Mouse (Mus musculus): ENCODE results near the gene Gmnn. TPM values are rescaled to one million over a fixed set of nuclear protein-coding genes. Genes with fewer than 3 reads are reported as not detected.

The Gmnn gene
- polyA plus RNA-seq (2017; shearing (Covaris generic)) = 10 to 100 TPM; 16.9 to 22.4 TPM

DNA sequence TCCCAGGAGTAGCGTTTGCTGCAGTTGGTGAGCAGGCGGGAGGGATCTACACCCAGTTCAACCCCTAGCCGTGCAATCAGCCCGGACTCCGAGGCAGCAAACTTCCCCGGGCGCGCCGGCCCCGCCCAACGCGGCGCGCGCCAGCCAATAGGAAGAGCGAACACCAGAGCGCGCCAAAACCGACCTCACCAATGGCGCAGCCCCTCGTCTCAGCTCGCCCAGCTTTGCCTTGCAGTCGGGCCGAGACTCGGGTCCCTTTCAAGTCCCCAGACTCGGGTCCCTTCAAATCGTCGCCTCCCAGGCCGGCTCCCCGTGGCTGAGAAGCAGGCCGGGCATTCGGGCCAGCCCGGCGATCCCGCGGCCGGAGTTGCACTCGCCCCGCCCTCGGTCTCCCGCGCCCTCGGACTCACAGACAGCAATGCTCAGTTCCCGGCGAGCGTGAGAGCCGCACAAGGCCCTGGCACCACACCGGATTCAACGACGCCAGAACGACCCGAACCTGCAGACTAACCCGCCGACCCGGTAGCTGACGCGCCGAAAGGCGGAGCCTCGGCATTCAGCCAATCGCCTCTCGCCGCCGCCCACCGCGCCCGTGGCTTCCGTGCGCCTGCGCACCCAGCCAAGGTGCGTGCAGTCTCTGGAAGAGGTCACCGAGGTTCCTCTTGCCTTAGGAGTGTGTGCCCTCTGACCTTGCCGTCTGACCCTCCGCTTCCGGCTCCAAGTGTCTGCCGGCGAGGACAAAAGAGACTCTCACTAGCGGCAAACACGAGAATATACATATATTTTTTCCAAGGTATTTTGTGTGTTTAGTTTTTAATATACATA lies at the start of gene Gmnn:
TSS of gene Gmnn (minus strand) at position 521 of the 825 bp plus-strand sequence.

DNA sequence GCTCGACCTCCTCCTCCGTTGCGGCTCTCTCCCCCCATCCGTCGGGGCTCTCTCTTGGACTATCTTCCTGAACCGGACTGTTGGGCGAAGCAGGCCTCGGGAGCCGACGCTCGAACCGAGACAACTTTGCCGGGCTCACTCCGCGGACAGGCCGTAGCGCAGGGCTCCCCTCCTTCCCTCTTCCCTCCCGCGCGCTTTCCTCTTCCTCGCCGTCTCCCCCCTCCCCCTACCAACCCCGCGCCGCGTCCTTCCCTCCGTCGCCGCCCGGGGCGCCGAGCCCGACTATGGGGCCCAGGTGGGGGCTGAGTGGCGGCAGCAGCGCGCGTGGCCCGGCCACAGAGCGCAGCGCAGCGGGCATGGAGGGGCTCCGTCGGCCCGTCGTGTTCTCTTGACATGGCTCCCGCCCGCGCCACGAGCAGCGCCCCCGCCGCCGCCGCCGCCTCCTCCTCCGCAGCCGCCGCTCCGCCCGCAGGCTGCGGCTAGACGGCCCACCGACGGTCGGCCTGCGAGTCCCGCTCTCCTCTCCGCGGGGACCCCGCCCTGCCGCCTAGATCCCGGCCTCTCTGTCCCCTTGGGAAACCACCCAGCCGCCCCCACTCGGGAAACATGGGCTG lies 39.7 kb upstream of the Gmnn start, which contains the start of gene BC005537:
TSS of gene BC005537 (plus strand) at position 350 of the 614 bp plus-strand sequence.

DNA sequence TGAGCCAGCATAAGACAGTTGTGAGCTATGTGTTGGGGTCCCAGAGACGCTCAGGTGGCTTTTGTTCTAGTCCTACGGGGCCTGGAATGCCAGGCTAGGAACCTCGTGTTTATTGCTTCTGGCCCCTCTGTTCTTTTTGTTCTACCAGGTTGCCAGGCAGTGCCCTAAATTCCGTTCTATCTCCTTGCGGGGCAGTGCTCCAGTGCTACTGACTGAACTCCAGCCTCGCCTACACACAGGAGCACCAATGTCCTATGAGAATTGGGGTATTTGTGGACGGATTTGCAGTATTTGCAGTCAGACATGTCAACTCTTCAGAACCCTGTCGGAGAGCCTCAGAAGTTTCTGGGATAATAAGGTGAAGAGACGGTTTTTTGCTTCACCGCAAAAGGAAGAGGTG lies 20.7 kb downstream of the Gmnn start, which contains the start of gene Armh2:
TSS of gene Armh2 (plus strand) at position 205 of the 400 bp plus-strand sequence.

Other genes starting within 250 kb of the Gmnn start
- 100 to 1,000 TPM; 239 to 372 TPM for gene Ripor2, start 179.7 kb downstream of the Gmnn start, polyA plus RNA-seq (2017; shearing (Covaris generic))
- gene Armh2, start 20.7 kb downstream of the Gmnn start, polyA plus RNA-seq (2017; shearing (Covaris generic)) = not detected
- 10 to 100 TPM; 12.9 to 21.1 TPM for gene BC005537, start 39.7 kb upstream of the Gmnn start, polyA plus RNA-seq (2017; shearing (Covaris generic))
- gene Acot13, start 69.6 kb upstream of the Gmnn start, polyA plus RNA-seq (2017; shearing (Covaris generic)) = 10 to 100 TPM; 58.9 to 81.5 TPM
- 10 to 100 TPM; 62.6 to 63.8 TPM for gene Tdp2, start 69.8 kb upstream of the Gmnn start, polyA plus RNA-seq (2017; shearing (Covaris generic))
- 1 to 10 TPM in 1 of 2 experiments, under 1 TPM in 1; 0.49 to 4.5 TPM for gene D130043K22Rik, start 83.2 kb upstream of the Gmnn start, polyA plus RNA-seq (2017; shearing (Covaris generic))
- gene Aldh5a1, start 175.7 kb upstream of the Gmnn start, polyA plus RNA-seq (2017; shearing (Covaris generic)) = 1 to 10 TPM; 1.3 to 1.8 TPM
- gene Gpld1, start 181.2 kb upstream of the Gmnn start, polyA plus RNA-seq (2017; shearing (Covaris generic)) = 1 to 10 TPM; 3.7 to 8.1 TPM